Mouse (Mus musculus) embryonic facial prominence, embryonic 13.5 days (tissue): ENCODE results near the gene Prpf19. TPM values are rescaled to one million over a fixed set of nuclear protein-coding genes. Genes with fewer than 3 reads are reported as not detected.

Source experiments
- ATAC-seq: fragments of 200-750 bp; cut with Nextera tagmentation; 2 replicates; pipeline ENCODE4 v1.8.0; 2017; ENCODE audit warnings: low read depth; ENCODE audit not compliant: insufficient number of reproducible peaks, insufficient read depth, low FRiP score, low TSS enrichment
- H3K27ac ChIP-seq: fragments of 300-500 bp; sonication (generic); 2 replicates; pipeline ENCODE4 v1.5.1; 2015; ENCODE audit warnings: moderate library complexity, mild to moderate bottlenecking, inconsistent platforms
- H3K27me3 ChIP-seq: fragments of 300-500 bp; sonication (generic); 2 replicates; pipeline ENCODE4 v1.6.1; 2015; ENCODE audit warnings: mild to moderate bottlenecking, inconsistent platforms
- H3K36me3 ChIP-seq: fragments of 300-500 bp; sonication (generic); 2 replicates; pipeline ENCODE4 v1.6.1; 2015; ENCODE audit warnings: mild to moderate bottlenecking, inconsistent platforms
- H3K4me1 ChIP-seq: fragments of 300-500 bp; sonication (generic); 2 replicates; pipeline ENCODE4 v1.6.1; 2015; ENCODE audit warnings: inconsistent platforms
- H3K4me2 ChIP-seq: fragments of 300-500 bp; sonication (generic); 2 replicates; pipeline ENCODE4 v1.6.1; 2015; ENCODE audit warnings: moderate library complexity, mild to moderate bottlenecking, inconsistent platforms
- H3K4me3 ChIP-seq: fragments of 300-500 bp; sonication (generic); 2 replicates; pipeline ENCODE4 v1.5.1; 2015; ENCODE audit warnings: mild to moderate bottlenecking, inconsistent platforms
- H3K9ac ChIP-seq: fragments of 300-500 bp; sonication (generic); 2 replicates; pipeline ENCODE4 v1.6.1; 2015; ENCODE audit warnings: mild to moderate bottlenecking, inconsistent platforms
- H3K9me3 ChIP-seq: fragments of 300-500 bp; sonication (generic); 2 replicates; pipeline ENCODE4 v1.6.1; 2016; ENCODE audit warnings: inconsistent platforms
- WGBS: fragments of 180-500 bp; shearing (Covaris S2); methylation state at CpG from one replicate; pipeline ENCODE4 v1.1.7; 2015; ENCODE audit warnings: mixed read lengths; 5-methylcytosine and 5-hydroxymethylcytosine counted together
- polyA plus RNA-seq: library from polyadenylated mRNA; unstranded; fragments of >200 nt; fragmentation: Nextera tagmentation; extraction: Ambion mirVana; gene quantifications from 2 replicates; pipeline ENCODE4 v1.2.1, GENCODE M21; 2015

Gene Prpf19
- polyA plus RNA-seq, 1 experiment from 2014 or later: 47.5 TPM

GRCm38 (mm10) chr19:10869886-10870527 is 25.0 kb upstream of the Prpf19 start, which contains the start of gene Tmem132a:
Tmem132a (minus strand) TSS chr19:10869940.
- H3K9me3 ChIP-seq: no peaks in the 10 kb centered on the region
- H3K9ac ChIP-seq: peak within 1 kb of the TSS; percentile 94
- ATAC-seq: no peak
- H3K36me3 ChIP-seq: peaks cover 57% of the 10 kb centered on the region
- peak within 1 kb of the TSS; percentile 86 for H3K4me2 ChIP-seq
- H3K4me1 ChIP-seq: peaks cover 33% of the 10 kb centered on the region
- H3K4me3 ChIP-seq: peak within 1 kb of the TSS; percentile 79
- WGBS: 3% methylated on average over 8 of the region's 8 CpGs
- H3K27me3 ChIP-seq: no peaks in the 10 kb centered on the region
- peak within 1 kb of the TSS; percentile 90 for H3K27ac ChIP-seq

- WGBS: 89% methylated on average over 3 of the region's 3 CpGs
- H3K27ac ChIP-seq: peak overlapping the region; percentile 90
These were observed 24.4 kb upstream of the Prpf19 start for GRCm38 (mm10) chr19:10870676-10871075.

GRCm38 (mm10) chr19:10871328-10871961 is 23.6 kb upstream of the Prpf19 start:
- no peak for ATAC-seq
- no peak overlapping the region for H3K4me2 ChIP-seq
- peaks cover 44% of the 10 kb centered on the region for H3K36me3 ChIP-seq
- H3K4me3 ChIP-seq: no peak overlapping the region
- WGBS: 82% methylated on average over 14 of the region's 14 CpGs
- H3K27ac ChIP-seq: peak overlapping the region; percentile 90; the same call in 1 of the 2 replicates
- H3K9ac ChIP-seq: no peak overlapping the region
- no peaks in the 10 kb centered on the region for H3K9me3 ChIP-seq
- peaks cover 33% of the 10 kb centered on the region for H3K4me1 ChIP-seq
- no peaks in the 10 kb centered on the region for H3K27me3 ChIP-seq

More at GRCm38 (mm10) chr19:10870676-10871075, 24.4 kb upstream of the Prpf19 start:
- Histone ChIP-seq H3K36me3 (peaks cover 51% of the 10 kb centered on the region), H3K4me3 (no peak overlapping the region), H3K9me3 (no peaks in the 10 kb centered on the region), H3K27me3 (no peaks in the 10 kb centered on the region), H3K4me1 (peaks cover 33% of the 10 kb centered on the region), H3K4me2 (no peak overlapping the region), H3K9ac (0 out of 2 replicates have a peak overlapping the region, but pooled peaks have one; percentile 49)
- no peak for ATAC-seq

GRCm38 (mm10) chr19:10878201-10878837 is 16.7 kb upstream of the Prpf19 start:
- Histone ChIP-seq H3K27me3 (no peaks in the 10 kb centered on the region), H3K9me3 (no peaks in the 10 kb centered on the region), H3K36me3 (peaks cover 18% of the 10 kb centered on the region), H3K4me1 (peaks cover 20% of the 10 kb centered on the region), H3K9ac (no peak overlapping the region), H3K4me2 (no peak overlapping the region), H3K4me3 (no peak overlapping the region), H3K27ac (no peak overlapping the region)
- 90% methylated on average over 7 of the region's 7 CpGs for whole genome bisulfite sequencing
- no peak for ATAC-seq

- Histone ChIP-seq H3K4me1 (peaks cover 20% of the 10 kb centered on the region), H3K9ac (peak overlapping the region; percentile 80), H3K4me2 (peak overlapping the region; percentile 93), H3K4me3 (peak overlapping the region; percentile 68), H3K27me3 (no peaks in the 10 kb centered on the region), H3K27ac (0 out of 2 replicates have a peak overlapping the region, but pooled peaks have one; percentile 39), H3K36me3 (0 out of 2 replicates have a peak, but pooled peaks cover 6% of the 10 kb centered on the region), H3K9me3 (peaks cover 8% of the 10 kb centered on the region)
- 54% methylated on average over 6 of the region's 7 CpGs for WGBS
- no peak for ATAC-seq
These were observed 14.7 kb upstream of the Prpf19 start for GRCm38 (mm10) chr19:10880085-10880974.

GRCm38 (mm10) chr19:10880975-10881425 is 14.0 kb upstream of the Prpf19 start:
- Histone ChIP-seq H3K9ac (peak overlapping the region; percentile 80), H3K27ac (peak overlapping the region; percentile 96), H3K4me3 (peak overlapping the region; percentile 68), H3K9me3 (peaks cover 10% of the 10 kb centered on the region), H3K4me1 (peaks cover 20% of the 10 kb centered on the region), H3K4me2 (peak overlapping the region; percentile 93), H3K27me3 (no peaks in the 10 kb centered on the region), H3K36me3 (0 out of 2 replicates have a peak, but pooled peaks cover 6% of the 10 kb centered on the region)
- WGBS: under 1% methylated on average over 14 of the region's 14 CpGs
- ATAC-seq: peak; percentile 69

GRCm38 (mm10) chr19:10881426-10882154 is 13.4 kb upstream of the Prpf19 start, which contains the start of gene Tmem109:
Tmem109 (minus strand) TSS chr19:10882001.
- no peaks in the 10 kb centered on the region for H3K27me3 ChIP-seq
- 0 out of 2 replicates have a peak, but pooled peaks cover 6% of the 10 kb centered on the region for H3K36me3 ChIP-seq
- H3K9me3 ChIP-seq: peaks cover 10% of the 10 kb centered on the region
- peaks cover 20% of the 10 kb centered on the region for H3K4me1 ChIP-seq
- H3K4me3 ChIP-seq: peak within 1 kb of the TSS; percentile 68
- under 1% methylated on average over 49 of the region's 49 CpGs for WGBS
- ATAC-seq: peak; percentile 90
- H3K9ac ChIP-seq: peak within 1 kb of the TSS; percentile 80
- H3K4me2 ChIP-seq: peak within 1 kb of the TSS; percentile 93
- peak within 1 kb of the TSS; percentile 96 for H3K27ac ChIP-seq

GRCm38 (mm10) chr19:10892201-10892600 is 2.8 kb upstream of the Prpf19 start:
- Histone ChIP-seq H3K4me2 (no peak overlapping the region), H3K36me3 (no peaks in the 10 kb centered on the region), H3K4me3 (no peak overlapping the region), H3K27ac (no peak overlapping the region), H3K9me3 (no peaks in the 10 kb centered on the region), H3K9ac (no peak overlapping the region), H3K27me3 (no peaks in the 10 kb centered on the region), H3K4me1 (peaks cover 14% of the 10 kb centered on the region)
- WGBS: 94% methylated on average over 3 of the region's 3 CpGs
- no peak for ATAC-seq

- ATAC-seq: no peak
- Histone ChIP-seq H3K36me3 (peaks cover 34% of the 10 kb centered on the region), H3K4me1 (peaks cover 15% of the 10 kb centered on the region), H3K4me2 (peak overlapping the region; percentile 85), H3K9ac (peak overlapping the region; percentile 93), H3K4me3 (peak overlapping the region; percentile 87), H3K27me3 (no peaks in the 10 kb centered on the region), H3K9me3 (no peaks in the 10 kb centered on the region), H3K27ac (peak overlapping the region; percentile 93)
- WGBS: 1% methylated on average over 16 of the region's 16 CpGs
These were observed 677 bp downstream of the Prpf19 start for GRCm38 (mm10) chr19:10895708-10896107.

- H3K36me3 ChIP-seq: peaks cover 46% of the 10 kb centered on the region
- no peaks in the 10 kb centered on the region for H3K27me3 ChIP-seq
- 86% methylated on average over 7 of the region's 7 CpGs for WGBS
- no peak overlapping the region for H3K27ac ChIP-seq
- H3K4me3 ChIP-seq: peak overlapping the region; percentile 87
- no peak for ATAC-seq
- peak overlapping the region; percentile 85 for H3K4me2 ChIP-seq
- H3K9ac ChIP-seq: peak overlapping the region; percentile 93
- H3K9me3 ChIP-seq: no peaks in the 10 kb centered on the region
- peaks cover 15% of the 10 kb centered on the region for H3K4me1 ChIP-seq
These were observed 1.8 kb downstream of the Prpf19 start for GRCm38 (mm10) chr19:10896849-10897248.
